Mouse (Mus musculus): ENCODE measurements at regions not wholly inside any gene's neighbourhood (a gene's known extent, or its start where the extent isn't known, plus 50 kb on each side); places are given as distances from the start of the nearest gene placed in this dataset.
A peak's percentile ranks its signal among the peaks of the same experiment; 100 is the strongest.

GRCm38 (mm10) chr5:74121861-74122630 is 53.8 kb upstream of the Usp46 start:
- no peak for DNase-seq (ENCODE audit: low read depth, low spot score)

- peak; percentile 20 for DNase-seq (ENCODE audit: low read depth, low spot score)
Measured at GRCm38 (mm10) chr5:74126015-74126896, 58.0 kb upstream of the Usp46 start.

GRCm38 (mm10) chr5:74127518-74127917 is 59.3 kb upstream of the Usp46 start:
- no peak for DNase-seq (ENCODE audit: low read depth, low spot score)

- DNase-seq (ENCODE audit: low read depth, low spot score) = no peak
Measured at GRCm38 (mm10) chr5:74129636-74130035, 61.4 kb upstream of the Usp46 start.

- no peak for DNase-seq (ENCODE audit: low read depth, low spot score)
Measured at GRCm38 (mm10) chr5:74132671-74133070, 62.4 kb upstream of the Rasl11b start.

GRCm38 (mm10) chr5:74136377-74136776 is 58.7 kb upstream of the Rasl11b start:
- no peak for DNase-seq (ENCODE audit: low read depth, low spot score)

- DNase-seq (ENCODE audit: low read depth, low spot score) = no peak
Measured at GRCm38 (mm10) chr5:74136868-74137439, 58.1 kb upstream of the Rasl11b start.

GRCm38 (mm10) chr5:74143994-74144393 is 51.1 kb upstream of the Rasl11b start:
- no peak for DNase-seq (ENCODE audit: low read depth, low spot score)

- DNase-seq (ENCODE audit: low read depth, low spot score) = no peak
Measured at GRCm38 (mm10) chr5:74144765-74145164, 50.3 kb upstream of the Rasl11b start.
